Mouse (Mus musculus) stomach, embryonic 15.5 days (tissue): ENCODE measurements around the gene Hoxb3. TPM values are rescaled to one million over a fixed set of nuclear protein-coding genes. Genes with fewer than 3 reads are reported as not detected.

Experiments
- ATAC-seq: fragments of 200-750 bp; cut with Nextera tagmentation; 2 replicates; pipeline ENCODE4 v1.8.0; 2017; ENCODE audit warnings: low read depth, moderate number of reproducible peaks, moderate TSS enrichment; ENCODE audit not compliant: insufficient read depth, low FRiP score
- H3K27ac ChIP-seq: fragments of 300-500 bp; sonication (generic); 2 replicates; pipeline ENCODE4 v1.5.1; 2015; ENCODE audit warnings: mild to moderate bottlenecking, inconsistent platforms
- H3K27me3 ChIP-seq: fragments of 300-500 bp; sonication (generic); replicated peaks from 2 replicates; pipeline ENCODE4 v1.6.1; 2015; ENCODE audit warnings: inconsistent platforms
- H3K36me3 ChIP-seq: fragments of 300-500 bp; sonication (generic); 2 replicates; pipeline ENCODE4 v1.6.1; 2015; ENCODE audit warnings: inconsistent platforms
- H3K4me1 ChIP-seq: fragments of 300-500 bp; sonication (generic); 2 replicates; pipeline ENCODE4 v1.6.1; 2015; ENCODE audit warnings: inconsistent platforms
- H3K4me2 ChIP-seq: fragments of 300-500 bp; sonication (generic); 2 replicates; pipeline ENCODE4 v1.6.1; 2015; ENCODE audit warnings: mild to moderate bottlenecking, inconsistent platforms
- H3K4me3 ChIP-seq: fragments of 300-500 bp; sonication (generic); replicated peaks from 2 replicates; pipeline ENCODE4 v1.5.1; 2015; ENCODE audit warnings: inconsistent platforms
- H3K9ac ChIP-seq: fragments of 300-500 bp; sonication (generic); 2 replicates; pipeline ENCODE4 v1.6.1; 2015; ENCODE audit warnings: inconsistent platforms
- H3K9me3 ChIP-seq: fragments of 300-500 bp; sonication (generic); 2 replicates; pipeline ENCODE4 v1.6.1; 2016; ENCODE audit warnings: inconsistent platforms
- WGBS: fragments of 180-500 bp; shearing (Covaris S2); methylation state at CpG from one replicate; pipeline ENCODE4 v1.1.7; 2015; 5-methylcytosine and 5-hydroxymethylcytosine counted together
- polyA plus RNA-seq: library from polyadenylated mRNA; unstranded; fragments of >200 nt; fragmentation: Nextera tagmentation; extraction: Ambion mirVana; gene quantifications from 2 replicates; pipeline ENCODE4 v1.2.1, GENCODE M21; 2015

Hoxb3 gene
- polyA plus RNA-seq, 1 experiment from 2014 or later: 2.5 TPM

DNA sequence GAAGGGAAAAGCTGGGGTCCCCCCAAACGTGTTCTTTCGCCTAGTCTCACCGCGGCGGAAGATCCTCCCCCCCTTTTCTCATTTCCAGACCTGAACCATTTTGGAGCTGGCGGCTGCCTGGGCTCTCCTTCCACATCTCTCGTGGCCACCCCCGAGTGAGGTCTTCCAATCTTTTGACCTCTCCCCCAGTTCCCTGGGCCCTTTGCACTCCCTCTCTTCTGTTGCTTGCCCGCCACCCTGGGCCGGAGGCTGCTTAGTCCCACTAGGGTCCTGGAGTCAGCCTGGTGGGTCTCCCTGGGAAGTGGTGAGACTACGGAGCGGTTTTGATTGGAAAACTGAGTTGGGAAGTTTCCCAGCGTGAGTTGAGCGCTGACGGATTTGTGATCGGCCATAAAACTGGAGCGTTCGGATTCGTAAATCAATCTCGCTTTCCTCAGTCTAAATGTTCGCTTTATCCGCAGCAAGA lies 2.7 kb downstream of the Hoxb3 start:
- H3K27me3 ChIP-seq: peaks cover 14% of the 10 kb centered on the region
- 14% methylated on average over 22 of the region's 22 CpGs for WGBS

DNA sequence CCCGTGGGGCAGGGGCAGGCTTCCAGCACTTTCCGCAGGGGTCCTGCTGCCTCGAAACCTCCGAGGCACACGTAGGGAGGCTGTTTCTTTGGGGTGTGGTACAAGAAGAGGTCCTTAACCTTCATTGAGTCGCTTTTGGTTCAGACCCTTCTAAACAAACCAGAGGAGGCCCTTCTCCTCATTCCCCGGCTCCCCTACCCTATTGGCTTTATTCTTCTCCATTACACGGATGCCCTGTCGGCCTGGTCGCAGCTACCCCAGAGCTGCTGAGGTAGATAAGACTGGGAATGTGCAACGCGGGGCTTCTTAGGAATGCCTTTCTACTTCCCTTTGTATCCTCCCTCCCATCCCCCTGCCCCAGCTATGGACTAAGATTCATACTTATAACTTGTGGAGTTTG lies 3.6 kb downstream of the Hoxb3 start:
- peak overlapping the region; percentile 78 for H3K27ac ChIP-seq
- peaks cover 14% of the 10 kb centered on the region for H3K27me3 ChIP-seq
- WGBS: 15% methylated on average over 12 of the region's 12 CpGs
- peak overlapping the region; percentile 30 for H3K4me3 ChIP-seq
- ATAC-seq: no peak
- H3K4me2 ChIP-seq: peak overlapping the region; percentile 62
- H3K9me3 ChIP-seq: no peaks in the 10 kb centered on the region
- H3K36me3 ChIP-seq: no peaks in the 10 kb centered on the region
- H3K9ac ChIP-seq: no peak overlapping the region
- peaks cover 20% of the 10 kb centered on the region for H3K4me1 ChIP-seq

More for the DNA sequence above, 2.7 kb downstream of the Hoxb3 start:
- Histone ChIP-seq H3K4me3 (peak overlapping the region; percentile 30), H3K9me3 (no peaks in the 10 kb centered on the region), H3K9ac (peak overlapping the region; percentile 41; the same call in 1 of the 2 replicates), H3K4me1 (peaks cover 18% of the 10 kb centered on the region; the same call in 1 of the 2 replicates), H3K27ac (peak overlapping the region; percentile 78), H3K36me3 (no peaks in the 10 kb centered on the region), H3K4me2 (peak overlapping the region; percentile 62)
- no peak for ATAC-seq

DNA sequence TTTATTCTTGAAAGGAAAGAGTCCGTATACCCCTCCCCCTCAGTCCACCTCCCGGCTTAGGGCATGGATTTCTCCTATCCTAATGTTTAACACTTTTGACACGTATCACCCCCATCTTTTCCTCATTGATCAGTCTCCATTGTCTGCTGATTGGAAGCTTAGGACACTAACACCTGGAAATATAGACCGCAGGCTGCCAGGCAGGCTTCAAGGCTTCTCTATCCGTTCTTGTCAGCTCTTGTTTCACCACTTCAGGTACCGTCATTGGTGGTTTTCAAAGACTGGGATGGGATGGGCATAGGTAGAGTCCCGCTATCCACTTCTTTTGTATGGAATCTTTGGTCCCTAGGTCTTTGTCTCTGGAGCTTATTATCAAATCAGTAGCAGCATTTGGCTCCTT lies 4.0 kb downstream of the Hoxb3 start:
- peaks cover 14% of the 10 kb centered on the region for H3K27me3 ChIP-seq
- H3K36me3 ChIP-seq: no peaks in the 10 kb centered on the region
- H3K4me2 ChIP-seq: peak overlapping the region; percentile 62
- 20% methylated on average over 7 of the region's 7 CpGs for whole genome bisulfite sequencing
- H3K27ac ChIP-seq: peak overlapping the region; percentile 78
- H3K4me1 ChIP-seq: peaks cover 24% of the 10 kb centered on the region
- peak overlapping the region; percentile 16; the same call in 1 of the 2 replicates for H3K9ac ChIP-seq
- peak overlapping the region; percentile 30 for H3K4me3 ChIP-seq
- no peak for ATAC-seq
- H3K9me3 ChIP-seq: no peaks in the 10 kb centered on the region

DNA sequence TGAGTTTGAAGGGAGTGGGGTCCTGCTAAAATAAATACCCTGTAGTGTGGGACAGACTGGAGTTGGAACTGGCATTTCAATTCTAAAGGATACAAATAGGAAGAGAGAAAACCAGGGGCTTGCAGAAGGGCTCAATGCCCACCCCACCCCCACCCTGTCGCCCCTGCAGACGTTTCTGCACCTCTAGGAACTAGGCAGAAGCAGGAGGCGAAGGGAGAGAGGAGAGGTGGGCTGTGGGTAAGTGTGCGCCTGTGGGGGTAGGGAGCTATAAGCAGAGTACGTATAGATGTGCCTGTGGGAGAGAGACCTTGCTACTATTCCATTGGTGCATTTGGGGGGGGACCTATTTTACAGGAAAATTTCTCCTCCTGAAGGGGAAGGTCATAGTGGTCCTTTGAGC lies 4.6 kb downstream of the Hoxb3 start:
- Histone ChIP-seq H3K9me3 (no peaks in the 10 kb centered on the region), H3K9ac (peak overlapping the region; percentile 16; the same call in 1 of the 2 replicates), H3K4me1 (peaks cover 25% of the 10 kb centered on the region), H3K27ac (peak overlapping the region; percentile 78), H3K36me3 (no peaks in the 10 kb centered on the region), H3K27me3 (peaks cover 11% of the 10 kb centered on the region), H3K4me3 (peak overlapping the region; percentile 30; the same call in 1 of the 2 replicates), H3K4me2 (peak overlapping the region; percentile 62)
- no peak for ATAC-seq
- WGBS: 19% methylated on average over 5 of the region's 5 CpGs

DNA sequence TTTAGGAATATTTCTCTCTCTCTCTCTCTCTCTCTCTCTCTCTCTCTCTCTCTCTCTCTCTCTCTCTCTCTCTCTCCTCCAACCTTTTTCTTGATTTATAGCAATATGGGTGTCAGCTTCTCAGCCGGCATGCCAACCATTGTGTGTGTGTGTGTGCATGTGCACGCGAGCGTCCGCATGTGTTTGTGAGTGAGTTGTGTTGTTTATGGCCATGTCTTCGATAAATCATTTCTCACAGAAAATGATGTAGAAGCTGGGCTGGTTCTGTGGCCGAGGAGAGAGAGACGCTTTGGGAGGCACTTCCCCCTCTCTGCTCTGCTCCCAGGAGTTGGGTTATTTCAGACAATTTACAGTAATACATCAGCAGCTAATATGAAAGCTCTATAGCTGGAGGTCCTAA lies 5.5 kb downstream of the Hoxb3 start:
- ATAC-seq: no peak
- Histone ChIP-seq H3K4me1 (peaks cover 32% of the 10 kb centered on the region), H3K36me3 (no peaks in the 10 kb centered on the region), H3K27me3 (peaks cover 11% of the 10 kb centered on the region), H3K4me3 (peak overlapping the region; percentile 13; the same call in 1 of the 2 replicates), H3K9me3 (no peaks in the 10 kb centered on the region), H3K9ac (no peak overlapping the region), H3K27ac (peak overlapping the region; percentile 78), H3K4me2 (peak overlapping the region; percentile 62)
- 22% methylated on average over 8 of the region's 8 CpGs for WGBS

DNA sequence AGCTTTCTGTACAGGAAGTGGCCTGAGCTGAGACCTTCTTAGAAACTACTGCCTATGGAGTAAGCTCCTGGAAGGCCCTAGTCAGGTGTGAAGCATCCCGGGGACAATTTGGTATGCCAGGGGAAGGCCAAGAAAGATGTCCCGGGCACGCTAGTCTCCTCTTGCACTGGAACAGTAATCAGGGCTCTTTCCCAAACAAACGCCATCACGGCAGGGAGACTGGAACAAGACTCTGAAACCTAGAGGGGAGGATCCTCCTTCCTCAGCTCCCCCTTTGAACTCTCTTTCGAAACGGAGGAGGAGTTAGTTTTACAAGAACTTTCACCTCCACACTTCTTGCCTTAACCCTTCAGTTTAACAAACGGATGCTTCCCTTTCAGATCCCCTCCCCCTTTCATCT lies 9.0 kb downstream of the Hoxb3 start:
- no peak for ATAC-seq

DNA sequence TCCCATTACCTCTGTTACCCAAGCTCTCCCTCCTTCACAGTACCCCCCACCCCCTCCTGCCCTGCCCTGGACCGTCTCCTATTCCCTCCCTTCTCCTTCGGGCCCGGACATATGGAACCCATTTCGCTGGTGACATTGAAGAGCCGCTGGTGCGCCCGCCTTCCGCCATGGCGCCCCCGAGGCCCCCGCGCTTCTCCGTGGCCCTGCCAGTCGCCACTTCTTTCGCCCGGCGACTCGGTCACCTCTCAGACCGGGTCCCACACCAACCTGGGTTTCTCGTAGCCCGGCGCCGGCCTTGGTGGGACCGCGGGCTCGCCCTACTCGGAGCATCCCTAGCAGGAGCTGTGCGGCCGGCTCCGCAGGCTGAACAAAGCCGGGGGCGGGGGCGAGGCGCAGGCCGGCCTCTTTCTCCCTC lies 9.5 kb downstream of the Hoxb3 start:
- Histone ChIP-seq H3K27ac (peak overlapping the region; percentile 93), H3K9ac (peak overlapping the region; percentile 65), H3K4me2 (peak overlapping the region; percentile 61), H3K36me3 (no peaks in the 10 kb centered on the region), H3K9me3 (no peaks in the 10 kb centered on the region), H3K4me1 (peaks cover 57% of the 10 kb centered on the region), H3K4me3 (peak overlapping the region; percentile 50), H3K27me3 (peaks cover 4% of the 10 kb centered on the region; the same call in 1 of the 2 replicates)
- ATAC-seq: peak; percentile 50; the same call in 1 of the 2 replicates
- 4% methylated on average over 35 of the region's 35 CpGs for WGBS

More for the DNA sequence above, 9.0 kb downstream of the Hoxb3 start:
- WGBS: 6% methylated on average over 8 of the region's 8 CpGs
- H3K27me3 ChIP-seq: peaks cover 8% of the 10 kb centered on the region
- no peaks in the 10 kb centered on the region for H3K36me3 ChIP-seq
- H3K9me3 ChIP-seq: no peaks in the 10 kb centered on the region
- peak overlapping the region; percentile 93 for H3K27ac ChIP-seq
- peaks cover 55% of the 10 kb centered on the region for H3K4me1 ChIP-seq
- H3K9ac ChIP-seq: peak overlapping the region; percentile 22; the same call in 1 of the 2 replicates
- peak overlapping the region; percentile 50 for H3K4me3 ChIP-seq
- H3K4me2 ChIP-seq: peak overlapping the region; percentile 61

DNA sequence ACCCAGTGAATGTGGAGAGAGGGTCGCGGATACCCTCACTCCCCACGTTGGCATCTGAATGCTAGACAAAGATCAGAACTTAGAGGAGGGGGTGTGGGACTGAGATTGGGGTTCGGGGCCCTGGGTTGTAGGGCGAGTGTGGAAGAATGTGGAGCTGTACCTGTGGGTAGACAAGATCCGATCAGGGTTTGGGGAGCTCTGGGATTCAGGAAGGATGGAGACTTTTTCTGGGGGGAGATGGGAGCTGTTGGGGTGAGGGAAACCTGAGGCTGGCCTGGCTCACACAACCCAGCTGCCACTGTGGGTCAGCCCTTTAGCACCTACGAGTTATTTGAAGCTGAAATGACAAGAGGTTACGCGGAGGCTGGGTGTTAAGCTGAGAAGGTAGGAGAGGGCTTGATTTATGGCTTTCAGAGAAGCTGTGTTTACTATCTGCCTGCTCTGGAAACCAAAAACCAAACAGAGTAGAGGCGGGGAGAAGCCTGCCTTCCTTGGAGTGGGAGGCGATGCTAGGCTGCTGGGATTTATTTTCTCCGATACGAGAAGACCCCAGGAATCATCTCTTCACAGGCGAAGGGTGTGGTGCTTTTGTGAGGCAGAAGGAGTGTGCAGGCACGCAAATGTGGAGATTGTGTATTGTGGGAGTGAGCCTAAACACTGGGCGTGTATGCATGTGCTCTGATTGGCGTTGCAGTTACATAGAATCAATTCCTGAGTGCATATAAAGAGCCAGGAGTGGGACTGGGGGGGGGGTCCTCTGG lies 10.3 kb downstream of the Hoxb3 start:
- Histone ChIP-seq H3K4me2 (peak overlapping the region; percentile 61), H3K9me3 (no peaks in the 10 kb centered on the region), H3K4me3 (peak overlapping the region; percentile 50), H3K27me3 (peaks cover 7% of the 10 kb centered on the region; the same call in 1 of the 2 replicates), H3K36me3 (no peaks in the 10 kb centered on the region), H3K9ac (peak overlapping the region; percentile 65), H3K4me1 (peaks cover 63% of the 10 kb centered on the region), H3K27ac (peak overlapping the region; percentile 93)
- no peak for ATAC-seq
- WGBS: 6% methylated on average over 17 of the region's 17 CpGs

DNA sequence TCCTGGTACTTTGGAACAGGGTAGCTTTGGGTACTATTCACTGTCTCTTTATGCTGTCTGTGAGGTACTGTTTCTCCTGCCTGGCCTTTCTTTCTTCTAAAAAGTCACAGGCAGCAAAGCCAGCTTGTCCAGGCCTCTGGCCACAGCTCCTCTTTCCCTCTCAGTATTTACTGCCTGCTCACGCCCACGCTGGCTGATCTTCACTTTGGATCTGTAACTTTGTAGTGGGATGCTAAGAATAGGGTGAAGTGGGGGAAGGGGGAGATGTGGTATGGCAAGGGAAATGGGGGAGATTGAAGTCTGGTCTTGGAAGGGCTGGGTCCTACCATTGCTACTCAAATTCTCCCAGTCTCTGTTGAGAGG lies 10.9 kb downstream of the Hoxb3 start:
- 12% methylated on average over 2 of the region's 2 CpGs for WGBS
- Histone ChIP-seq H3K9ac (peak overlapping the region; percentile 16), H3K4me2 (peak overlapping the region; percentile 61), H3K27ac (peak overlapping the region; percentile 93), H3K4me3 (peak overlapping the region; percentile 50), H3K4me1 (peaks cover 67% of the 10 kb centered on the region), H3K9me3 (no peaks in the 10 kb centered on the region), H3K27me3 (peaks cover 11% of the 10 kb centered on the region; the same call in 1 of the 2 replicates), H3K36me3 (no peaks in the 10 kb centered on the region)
- ATAC-seq: no peak

DNA sequence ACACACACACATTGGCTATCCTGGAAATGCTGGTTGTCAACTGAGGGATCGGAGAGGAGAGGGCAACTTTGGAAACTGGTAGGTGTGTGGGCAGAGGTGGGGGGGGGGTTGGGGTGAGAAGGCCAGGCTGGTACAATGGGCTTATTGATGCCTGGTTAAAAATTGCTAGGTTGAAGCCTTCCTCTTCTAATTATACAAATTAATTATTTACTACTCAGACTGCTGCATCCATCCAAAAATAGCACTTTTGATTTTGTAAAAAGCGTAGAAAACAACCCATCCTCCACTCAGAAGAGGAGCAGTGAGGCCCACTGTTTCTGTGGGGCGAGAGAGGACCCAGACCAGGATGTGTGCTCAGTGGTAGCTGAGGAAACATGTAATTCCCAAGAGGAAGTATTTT lies 11.9 kb downstream of the Hoxb3 start:
- 47% methylated on average over 3 of the region's 3 CpGs for WGBS
- H3K9me3 ChIP-seq: no peaks in the 10 kb centered on the region
- peak overlapping the region; percentile 93; the same call in 1 of the 2 replicates for H3K27ac ChIP-seq
- peaks cover 72% of the 10 kb centered on the region for H3K4me1 ChIP-seq
- H3K4me2 ChIP-seq: peak overlapping the region; percentile 61
- H3K36me3 ChIP-seq: no peaks in the 10 kb centered on the region
- 0 out of 2 replicates have a peak overlapping the region, but pooled peaks have one; percentile 16 for H3K9ac ChIP-seq
- peak overlapping the region; percentile 50 for H3K4me3 ChIP-seq
- no peak for ATAC-seq
- H3K27me3 ChIP-seq: peaks cover 12% of the 10 kb centered on the region; the same call in 1 of the 2 replicates

DNA sequence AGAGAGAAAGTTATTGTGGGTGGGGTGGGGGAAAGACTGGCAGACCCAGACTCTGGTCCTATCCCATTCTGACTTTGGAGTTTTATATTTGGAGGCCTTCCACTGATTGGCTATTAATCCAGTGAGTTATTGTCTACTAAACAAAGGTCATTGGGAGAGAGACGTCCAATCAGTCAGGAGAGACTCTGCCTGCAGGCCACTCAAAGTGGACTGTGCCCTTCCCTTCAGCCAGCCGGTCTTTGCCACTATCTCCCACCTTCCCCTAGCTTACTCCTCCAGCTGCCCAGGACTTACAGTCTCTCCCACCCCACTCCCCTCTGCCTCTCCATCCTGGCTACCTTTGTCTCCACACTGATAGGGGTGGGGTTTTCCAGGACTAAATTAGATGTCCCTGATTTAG lies 13.5 kb downstream of the Hoxb3 start:
- Histone ChIP-seq H3K4me1 (peaks cover 64% of the 10 kb centered on the region), H3K4me3 (no peak overlapping the region), H3K4me2 (peak overlapping the region; percentile 29; the same call in 1 of the 2 replicates), H3K27me3 (peaks cover 8% of the 10 kb centered on the region; the same call in 1 of the 2 replicates), H3K27ac (peak overlapping the region; percentile 61; the same call in 1 of the 2 replicates), H3K36me3 (no peaks in the 10 kb centered on the region), H3K9ac (no peak overlapping the region), H3K9me3 (no peaks in the 10 kb centered on the region)
- no peak for ATAC-seq
- 33% methylated on average over 2 of the region's 2 CpGs for WGBS

DNA sequence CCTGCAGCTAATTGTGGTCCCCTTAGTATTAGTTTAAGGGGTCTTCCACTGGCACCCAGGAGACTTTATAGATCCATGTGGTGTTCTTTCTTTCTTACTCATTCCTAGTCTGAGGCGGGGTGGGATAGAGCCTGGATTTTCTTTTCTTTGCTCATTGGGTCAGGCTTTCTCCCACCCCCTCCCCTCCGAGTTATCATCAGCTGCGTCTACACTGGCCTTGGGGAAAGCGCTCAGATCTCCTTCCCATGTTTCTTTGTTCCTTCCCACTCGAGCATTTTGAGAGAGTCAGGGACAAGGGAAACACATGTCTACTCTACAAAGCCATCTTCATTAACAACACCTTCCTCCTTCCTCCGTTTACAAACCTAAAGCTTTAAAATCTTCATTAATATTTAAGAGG lies 13.9 kb downstream of the Hoxb3 start:
- H3K9ac ChIP-seq: no peak overlapping the region
- 27% methylated on average over 6 of the region's 6 CpGs for WGBS
- peak overlapping the region; percentile 61; the same call in 1 of the 2 replicates for H3K27ac ChIP-seq
- no peaks in the 10 kb centered on the region for H3K36me3 ChIP-seq
- H3K4me3 ChIP-seq: no peak overlapping the region
- H3K27me3 ChIP-seq: peaks cover 8% of the 10 kb centered on the region; the same call in 1 of the 2 replicates
- H3K4me2 ChIP-seq: peak overlapping the region; percentile 29; the same call in 1 of the 2 replicates
- H3K4me1 ChIP-seq: peaks cover 60% of the 10 kb centered on the region
- ATAC-seq: no peak
- no peaks in the 10 kb centered on the region for H3K9me3 ChIP-seq
